Mouse (Mus musculus) heart, embryonic 13.5 days (tissue): ENCODE measurements around the gene Phc2. TPM values are rescaled to one million over a fixed set of nuclear protein-coding genes. Genes with fewer than 3 reads are reported as not detected.
A peak's percentile ranks its signal among the peaks of the same experiment; 100 is the strongest.

ENCODE experiments used
- ATAC-seq: fragments of 200-750 bp; cut with Nextera tagmentation; 2 replicates; pipeline ENCODE4 v1.8.0; 2017; ENCODE audit warnings: moderate TSS enrichment; ENCODE audit not compliant: insufficient number of reproducible peaks, low FRiP score, low TSS enrichment; ENCODE audit errors: extremely low read depth
- H3K27ac ChIP-seq: fragments of 300-500 bp; sonication (generic); replicated peaks from 2 replicates; pipeline ENCODE4 v1.5.1; 2015; ENCODE audit warnings: moderate library complexity, mild to moderate bottlenecking, inconsistent platforms
- H3K27me3 ChIP-seq: fragments of 300-500 bp; sonication (generic); replicated peaks from 2 replicates; pipeline ENCODE4 v1.6.1; 2015; ENCODE audit warnings: mild to moderate bottlenecking, inconsistent platforms
- H3K36me3 ChIP-seq: fragments of 300-500 bp; sonication (generic); 2 replicates; pipeline ENCODE4 v1.6.1; 2015; ENCODE audit warnings: mild to moderate bottlenecking, inconsistent platforms
- H3K4me1 ChIP-seq: fragments of 300-500 bp; sonication (generic); 2 replicates; pipeline ENCODE4 v1.6.1; 2015; ENCODE audit warnings: inconsistent platforms
- H3K4me2 ChIP-seq: fragments of 300-500 bp; sonication (generic); 2 replicates; pipeline ENCODE4 v1.6.1; 2015; ENCODE audit warnings: inconsistent platforms, mild to moderate bottlenecking, moderate library complexity
- H3K4me3 ChIP-seq: fragments of 300-500 bp; sonication (generic); 2 replicates; pipeline ENCODE4 v1.5.1; 2015; ENCODE audit warnings: moderate library complexity, mild to moderate bottlenecking, inconsistent platforms
- H3K9ac ChIP-seq: fragments of 300-500 bp; sonication (generic); 2 replicates; pipeline ENCODE4 v1.6.1; 2015; ENCODE audit warnings: inconsistent platforms, mild to moderate bottlenecking, moderate library complexity
- H3K9me3 ChIP-seq: fragments of 300-500 bp; sonication (generic); 2 replicates; pipeline ENCODE4 v1.6.1; 2016; ENCODE audit warnings: inconsistent platforms
- WGBS: fragments of 180-500 bp; shearing (Covaris S2); methylation state at CpG from one replicate; pipeline ENCODE4 v1.1.7; 2015; ENCODE audit warnings: mixed read lengths; 5-methylcytosine and 5-hydroxymethylcytosine counted together
- polyA plus RNA-seq: library from polyadenylated mRNA; unstranded; fragments of >200 nt; fragmentation: Nextera tagmentation; extraction: Ambion mirVana; gene quantifications from 2 replicates; pipeline ENCODE4 v1.2.1, GENCODE M21; 2015

Gene Phc2
- polyA plus RNA-seq, 1 experiment from 2014 or later: 9.9 TPM

DNA sequence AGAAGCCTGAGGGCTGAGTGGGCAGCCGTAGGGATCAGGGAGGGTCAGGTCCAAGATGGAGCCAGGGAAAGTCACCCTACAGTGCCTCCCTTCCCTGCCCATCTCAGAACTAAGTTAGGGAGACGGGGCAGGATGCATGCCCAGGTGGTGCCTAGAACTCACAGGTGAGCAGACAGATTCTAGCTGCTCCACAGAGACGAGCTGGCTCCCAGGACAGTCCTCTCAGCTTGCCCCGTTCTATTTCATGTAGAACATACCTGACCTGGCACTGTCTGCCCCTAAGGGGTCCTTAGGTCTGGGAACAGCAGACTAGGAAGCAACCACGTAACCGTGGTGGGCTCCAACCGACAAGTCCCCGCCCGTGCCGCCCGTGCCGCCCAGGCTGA is 55.3 kb downstream of the Phc2 start:
- Histone ChIP-seq H3K27ac (no peak overlapping the region), H3K36me3 (no peaks in the 10 kb centered on the region), H3K4me1 (peaks cover 32% of the 10 kb centered on the region), H3K27me3 (peaks cover 51% of the 10 kb centered on the region), H3K4me2 (no peak overlapping the region), H3K4me3 (no peak overlapping the region), H3K9me3 (no peaks in the 10 kb centered on the region), H3K9ac (no peak overlapping the region)
- WGBS: 89% methylated on average over 12 of the region's 12 CpGs
- ATAC-seq: no peak

DNA sequence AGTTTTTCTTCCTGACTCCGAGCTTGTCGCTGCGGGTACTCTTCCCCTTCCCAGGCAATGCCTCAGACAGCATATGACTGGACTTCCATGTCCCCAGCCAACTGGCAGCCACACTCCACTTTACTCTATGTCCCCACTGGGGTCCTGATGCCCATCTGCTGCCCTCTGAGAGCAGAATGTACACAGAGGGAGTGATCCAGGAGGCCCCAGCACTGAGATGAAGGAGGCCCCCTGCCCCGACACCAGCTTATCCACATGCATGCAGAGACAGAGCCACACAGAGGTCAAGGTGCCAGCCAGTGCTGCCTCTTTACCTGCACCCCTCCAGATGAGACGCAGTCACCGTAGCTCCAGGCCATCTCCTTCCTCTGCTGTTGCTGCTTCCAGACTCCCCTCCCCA is 55.8 kb downstream of the Phc2 start:
- Histone ChIP-seq H3K4me2 (no peak overlapping the region), H3K27ac (no peak overlapping the region), H3K27me3 (peaks cover 46% of the 10 kb centered on the region), H3K9me3 (no peaks in the 10 kb centered on the region), H3K36me3 (no peaks in the 10 kb centered on the region), H3K9ac (no peak overlapping the region), H3K4me3 (no peak overlapping the region), H3K4me1 (peaks cover 37% of the 10 kb centered on the region)
- ATAC-seq: no peak
- 72% methylated on average over 6 of the region's 6 CpGs for WGBS

DNA sequence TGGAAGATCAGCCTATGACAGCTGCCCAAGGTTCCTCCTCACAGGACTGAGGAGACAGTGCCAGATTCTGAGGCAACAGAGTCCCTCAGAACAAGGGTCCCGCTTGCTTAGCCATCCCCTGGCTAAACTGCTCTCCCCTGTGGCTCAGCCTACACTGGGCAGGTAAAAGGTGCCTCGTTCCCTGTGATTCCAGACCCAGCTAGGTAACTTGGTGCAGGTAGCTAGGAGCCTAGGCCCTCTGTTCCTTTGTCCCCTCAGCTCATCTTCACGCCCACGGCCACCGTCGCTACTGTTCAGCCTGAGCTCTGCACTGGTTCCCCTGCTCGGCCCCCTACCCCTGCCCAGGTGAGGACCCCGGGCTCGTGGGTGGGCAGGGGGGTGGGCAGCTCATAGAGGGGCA is 56.3 kb downstream of the Phc2 start:
- Histone ChIP-seq H3K27ac (no peak overlapping the region), H3K27me3 (peaks cover 43% of the 10 kb centered on the region), H3K9me3 (no peaks in the 10 kb centered on the region), H3K4me2 (no peak overlapping the region), H3K4me1 (peaks cover 42% of the 10 kb centered on the region), H3K36me3 (no peaks in the 10 kb centered on the region), H3K9ac (no peak overlapping the region), H3K4me3 (no peak overlapping the region)
- WGBS: 63% methylated on average over 9 of the region's 9 CpGs
- no peak for ATAC-seq

DNA sequence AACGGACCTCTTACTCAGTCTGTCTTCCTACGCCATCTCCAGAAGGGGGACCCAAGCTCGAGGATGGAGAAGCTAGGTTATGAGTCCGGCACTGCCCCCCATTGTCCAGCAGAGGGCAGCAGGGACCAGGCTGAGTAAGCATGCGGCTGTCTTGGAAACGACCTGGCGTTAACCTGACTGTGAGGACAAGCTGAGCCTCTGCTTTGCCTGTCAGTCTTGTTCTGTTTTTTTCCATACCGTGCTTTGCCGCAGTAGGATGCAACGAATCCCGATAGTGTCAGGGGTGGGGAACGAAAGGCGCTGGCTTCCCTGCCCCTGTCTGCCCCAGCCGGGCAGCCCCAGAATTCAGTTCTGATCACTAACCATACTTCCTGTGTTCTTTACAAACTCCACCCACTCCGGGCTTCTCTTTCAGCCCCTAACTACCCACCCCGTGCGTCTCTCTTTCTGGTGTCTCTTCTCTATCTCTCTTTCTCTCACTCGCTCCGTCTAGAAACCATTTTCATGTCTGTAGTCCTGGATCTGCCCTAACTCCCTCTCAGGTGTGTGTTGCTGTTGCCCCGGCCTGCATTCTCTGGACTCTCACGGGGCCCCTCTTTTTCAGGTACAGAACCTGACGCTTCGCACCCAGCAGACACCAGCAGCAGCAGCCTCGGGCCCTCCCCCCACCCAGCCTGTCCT is 57.1 kb downstream of the Phc2 start:
- Histone ChIP-seq H3K4me2 (peak overlapping the region; percentile 80), H3K4me3 (peak overlapping the region; percentile 50), H3K36me3 (no peaks in the 10 kb centered on the region), H3K4me1 (peaks cover 43% of the 10 kb centered on the region), H3K27ac (no peak overlapping the region), H3K9me3 (no peaks in the 10 kb centered on the region), H3K27me3 (peaks cover 43% of the 10 kb centered on the region), H3K9ac (peak overlapping the region; percentile 76)
- ATAC-seq: peak; percentile 22; the same call in 1 of the 2 replicates
- WGBS: 5% methylated on average over 24 of the region's 24 CpGs

DNA sequence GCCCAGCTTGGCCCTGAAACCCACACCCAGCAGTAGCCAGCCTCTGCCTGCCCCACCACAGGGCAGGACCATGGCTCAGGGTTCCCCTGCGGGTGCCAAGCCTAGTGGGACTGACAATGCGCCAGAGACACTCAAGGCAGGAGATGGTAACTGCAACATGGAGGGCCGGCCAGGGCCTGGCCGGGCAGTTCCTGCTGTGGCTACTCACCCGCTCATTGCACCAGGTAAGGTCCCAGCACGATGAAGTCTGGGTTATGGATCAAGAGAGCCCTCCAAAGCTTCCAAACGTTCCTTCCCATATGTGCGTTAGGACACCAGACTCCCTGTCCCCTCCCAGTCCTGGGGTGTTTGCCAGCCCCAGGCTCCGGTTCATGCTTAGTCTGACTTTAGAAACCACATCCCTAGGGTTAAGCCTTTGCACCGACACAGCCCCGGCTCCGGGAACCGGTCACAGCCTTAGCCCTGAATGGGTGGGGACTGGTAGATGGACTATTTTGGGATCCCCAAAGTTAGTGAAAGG is 57.7 kb downstream of the Phc2 start:
- Histone ChIP-seq H3K9ac (peak overlapping the region; percentile 76), H3K4me1 (peaks cover 39% of the 10 kb centered on the region), H3K4me3 (peak overlapping the region; percentile 50), H3K36me3 (no peaks in the 10 kb centered on the region), H3K4me2 (peak overlapping the region; percentile 80), H3K27me3 (peaks cover 39% of the 10 kb centered on the region), H3K9me3 (no peaks in the 10 kb centered on the region), H3K27ac (no peak overlapping the region)
- ATAC-seq: no peak
- WGBS: 41% methylated on average over 13 of the region's 13 CpGs

DNA sequence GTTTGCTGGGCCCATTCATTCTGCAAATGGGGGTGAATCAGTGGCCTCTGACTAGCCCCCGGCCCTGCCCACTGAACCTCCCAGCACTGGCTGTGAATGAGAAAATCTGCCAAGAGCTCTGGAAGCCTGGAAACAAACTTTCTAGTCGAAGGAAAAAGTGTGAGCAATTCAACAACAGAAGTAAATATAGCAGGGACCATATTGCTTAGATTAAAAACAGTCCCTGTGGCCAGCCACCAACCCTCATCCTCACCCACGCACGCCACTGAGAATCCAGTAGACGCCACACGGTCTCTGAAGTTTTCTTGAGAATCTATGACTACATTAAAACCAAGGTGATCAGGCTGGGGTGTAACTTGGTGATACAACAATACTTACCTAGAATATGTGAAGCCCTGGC is 58.4 kb downstream of the Phc2 start:
- Histone ChIP-seq H3K4me3 (no peak overlapping the region), H3K27me3 (peaks cover 32% of the 10 kb centered on the region), H3K4me1 (peaks cover 32% of the 10 kb centered on the region), H3K4me2 (no peak overlapping the region), H3K9me3 (no peaks in the 10 kb centered on the region), H3K9ac (no peak overlapping the region), H3K27ac (no peak overlapping the region), H3K36me3 (no peaks in the 10 kb centered on the region)
- ATAC-seq: no peak
- WGBS: 83% methylated on average over 6 of the region's 6 CpGs

DNA sequence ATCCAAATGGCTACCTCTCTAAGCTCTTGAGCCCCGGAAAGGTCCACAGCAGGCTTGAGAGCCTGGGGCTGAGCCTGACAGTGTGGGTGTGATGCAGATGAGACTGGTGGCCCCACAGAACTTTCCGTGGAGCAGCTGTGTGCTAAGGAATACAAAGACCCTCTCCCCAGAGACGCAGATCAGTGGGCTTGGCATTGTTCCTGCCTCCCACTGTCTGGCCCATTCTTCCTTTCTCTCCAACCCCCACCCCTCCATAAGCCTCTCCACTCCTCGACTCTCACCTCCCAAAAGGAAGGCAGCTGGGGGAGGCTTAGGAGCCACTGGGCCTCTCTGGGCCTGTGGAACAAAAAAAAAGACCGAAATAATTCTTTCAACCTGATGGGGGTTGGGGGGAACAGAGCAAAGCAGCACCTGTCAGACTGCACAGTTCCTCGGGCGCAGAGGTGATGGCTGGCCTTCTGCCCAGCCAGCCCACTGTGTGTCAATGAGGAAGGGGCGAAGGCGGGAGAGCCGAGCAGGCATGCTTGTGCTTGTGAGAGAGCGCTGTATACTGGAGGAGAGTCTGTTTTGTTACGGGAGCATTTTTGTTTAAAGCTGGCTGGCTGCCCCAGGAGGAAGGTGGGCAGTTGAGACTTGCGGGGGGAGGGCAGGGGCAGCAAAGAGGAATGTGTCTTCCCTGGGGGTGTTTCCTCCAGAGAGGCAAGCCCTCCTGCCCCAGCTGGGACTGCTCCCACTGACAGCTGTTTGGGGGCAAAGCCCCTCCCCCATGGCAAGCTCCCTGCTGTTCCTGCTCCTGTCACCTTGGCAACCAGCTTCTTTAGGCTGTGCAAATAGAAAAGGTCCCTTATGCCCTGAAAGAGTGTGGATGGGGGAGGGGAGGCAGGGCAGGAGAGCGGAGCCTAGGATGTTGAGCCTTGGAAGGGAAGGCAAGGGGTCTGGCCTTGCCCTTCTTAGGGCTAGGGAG is 61.0 kb downstream of the Phc2 start:
- no peaks in the 10 kb centered on the region for H3K36me3 ChIP-seq
- H3K9ac ChIP-seq: peak overlapping the region; percentile 58
- no peaks in the 10 kb centered on the region for H3K9me3 ChIP-seq
- no peak overlapping the region for H3K4me3 ChIP-seq
- ATAC-seq: no peak
- peaks cover 6% of the 10 kb centered on the region for H3K27me3 ChIP-seq
- peak overlapping the region; percentile 36; the same call in 1 of the 2 replicates for H3K27ac ChIP-seq
- peaks cover 46% of the 10 kb centered on the region for H3K4me1 ChIP-seq
- H3K4me2 ChIP-seq: peak overlapping the region; percentile 38
- 19% methylated on average over 14 of the region's 14 CpGs for WGBS

DNA sequence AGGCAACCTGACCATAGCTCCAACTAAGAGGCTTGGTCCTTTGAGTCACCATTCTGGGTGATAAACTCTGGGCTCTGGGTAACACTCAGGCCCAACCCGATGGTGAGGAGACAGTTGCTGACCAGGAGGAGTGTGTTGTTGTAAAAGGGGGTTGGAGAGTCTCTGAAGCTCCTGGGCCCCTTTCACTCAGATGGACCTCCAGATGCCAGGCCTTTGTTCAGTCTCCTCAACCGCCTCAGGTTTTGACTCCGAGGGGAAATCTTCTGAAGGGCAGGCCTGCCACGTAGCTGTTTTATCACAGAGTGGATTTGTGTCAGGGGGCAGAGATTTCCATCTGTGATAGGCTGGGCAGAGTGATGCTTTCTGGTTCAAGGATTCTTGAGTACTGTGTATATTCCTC is 61.8 kb downstream of the Phc2 start:
- peaks cover 54% of the 10 kb centered on the region for H3K4me1 ChIP-seq
- WGBS: 27% methylated on average over 4 of the region's 4 CpGs
- peak overlapping the region; percentile 36 for H3K27ac ChIP-seq
- no peaks in the 10 kb centered on the region for H3K9me3 ChIP-seq
- 0 out of 2 replicates have a peak overlapping the region, but pooled peaks have one; percentile 38 for H3K4me2 ChIP-seq
- no peaks in the 10 kb centered on the region for H3K36me3 ChIP-seq
- H3K4me3 ChIP-seq: no peak overlapping the region
- no peaks in the 10 kb centered on the region for H3K27me3 ChIP-seq
- no peak overlapping the region for H3K9ac ChIP-seq
- ATAC-seq: no peak

DNA sequence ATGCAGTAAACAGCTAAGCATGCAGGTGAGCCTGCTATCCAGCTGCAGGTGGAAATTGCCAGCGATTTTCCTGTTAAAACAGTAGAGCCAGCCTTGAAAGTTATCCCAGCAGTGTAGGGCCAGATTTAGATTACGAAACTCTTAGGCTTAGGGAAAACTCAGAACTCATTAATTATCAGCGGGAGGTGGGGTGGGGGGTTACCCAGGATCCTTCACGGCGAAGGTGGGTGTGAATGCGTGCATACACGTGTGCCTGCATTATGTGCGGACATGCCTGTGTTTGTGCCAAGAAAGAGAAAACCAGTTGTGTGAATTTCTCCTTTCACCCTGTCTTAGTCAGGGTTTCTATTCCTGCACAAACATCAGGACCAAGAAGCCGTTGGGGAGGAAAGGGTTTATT is 62.2 kb downstream of the Phc2 start:
- no peak overlapping the region for H3K4me3 ChIP-seq
- H3K9ac ChIP-seq: no peak overlapping the region
- no peaks in the 10 kb centered on the region for H3K36me3 ChIP-seq
- no peaks in the 10 kb centered on the region for H3K27me3 ChIP-seq
- peak overlapping the region; percentile 36; the same call in 1 of the 2 replicates for H3K27ac ChIP-seq
- ATAC-seq: no peak
- no peak overlapping the region for H3K4me2 ChIP-seq
- no peaks in the 10 kb centered on the region for H3K9me3 ChIP-seq
- H3K4me1 ChIP-seq: peaks cover 55% of the 10 kb centered on the region
- WGBS: 71% methylated on average over 9 of the region's 9 CpGs

DNA sequence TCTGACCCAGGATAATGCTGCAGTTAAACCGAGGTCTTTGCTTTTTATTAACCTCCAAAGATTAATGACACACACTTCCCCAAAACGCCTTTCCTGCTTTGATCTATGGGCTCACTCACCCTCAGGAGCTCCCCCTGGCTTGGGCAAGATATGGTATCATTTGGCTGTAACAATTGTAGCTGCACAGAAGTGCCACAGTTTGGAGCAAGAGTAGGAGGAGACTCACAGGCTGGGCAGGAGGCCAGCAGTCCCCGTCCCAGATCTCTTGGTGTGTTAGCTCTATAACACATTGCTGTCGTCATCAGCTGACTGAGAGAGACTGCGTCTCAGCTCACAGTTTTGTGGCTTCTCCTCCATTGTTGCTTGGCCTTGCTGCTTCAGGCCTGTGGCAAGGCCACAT is 65.6 kb downstream of the Phc2 start:
- H3K4me1 ChIP-seq: peaks cover 60% of the 10 kb centered on the region

DNA sequence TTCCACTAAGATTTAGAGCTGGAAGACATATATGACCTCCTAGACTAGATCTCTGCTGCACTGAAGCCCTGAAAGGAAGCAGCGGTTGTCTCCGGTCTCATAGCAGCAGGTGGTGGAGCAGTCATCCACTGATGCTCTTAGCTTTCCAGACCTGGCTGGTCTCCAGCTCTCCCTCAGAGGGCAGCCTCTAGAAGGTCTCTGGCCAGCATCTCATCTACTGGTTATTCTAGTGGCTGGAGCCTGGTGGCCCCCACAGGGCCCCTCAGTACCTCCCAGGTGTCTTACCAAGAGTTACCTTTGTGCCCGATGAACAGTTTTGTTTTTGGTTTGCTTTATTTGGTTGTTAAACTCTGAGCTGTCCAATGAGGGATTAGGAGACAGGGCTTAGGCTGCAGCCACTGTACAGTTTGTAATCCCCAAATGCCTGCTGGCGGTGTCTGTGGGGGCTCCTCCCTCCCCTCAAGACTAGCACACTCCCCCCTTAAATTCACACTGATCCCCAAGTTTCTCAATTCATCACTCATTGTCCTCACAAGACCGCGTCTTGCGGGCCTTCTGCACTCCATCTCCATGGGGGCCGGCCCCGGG is 66.7 kb downstream of the Phc2 start:
- Histone ChIP-seq H3K27ac (no peak overlapping the region), H3K4me1 (peaks cover 49% of the 10 kb centered on the region), H3K4me2 (no peak overlapping the region), H3K36me3 (no peaks in the 10 kb centered on the region), H3K27me3 (no peaks in the 10 kb centered on the region; the same call in 1 of the 2 replicates), H3K4me3 (no peak overlapping the region), H3K9ac (no peak overlapping the region), H3K9me3 (no peaks in the 10 kb centered on the region)
- no peak for ATAC-seq
- WGBS: 78% methylated on average over 9 of the region's 9 CpGs

More for the DNA sequence above, 65.6 kb downstream of the Phc2 start:
- H3K9ac ChIP-seq: no peak overlapping the region
- H3K4me2 ChIP-seq: no peak overlapping the region
- H3K9me3 ChIP-seq: no peaks in the 10 kb centered on the region
- no peaks in the 10 kb centered on the region for H3K36me3 ChIP-seq
- ATAC-seq: no peak
- H3K27me3 ChIP-seq: no peaks in the 10 kb centered on the region; the same call in 1 of the 2 replicates
- WGBS: 10% methylated on average over 5 of the region's 5 CpGs
- peak overlapping the region; percentile 75 for H3K27ac ChIP-seq
- no peak overlapping the region for H3K4me3 ChIP-seq
